9 mouse cellular contexts compared by ENCODE assay signal in genomic region chr2:9883803-9884532, GRCm38 (mm10). TPM values are rescaled to one million over a fixed set of nuclear protein-coding genes. Genes with fewer than 3 reads are reported as not detected.
DNase-seq lines count a peak whose midpoint lies in the region; ATAC-seq and TF ChIP-seq lines count a peak whose summit lies in the region.
"Had no signal": no experiment of that assay in that cellular context is flagged by ENCODE, and none has a peak within 500 bp of the region (broad histone marks: within the 10 kb centered on the region; RNA-seq: fewer than 3 reads in every experiment).

No protein-coding gene starts in this region.

- WGBS in kidney, adult 2 months, result 5% methylated on average over 27 of the region's 27 CpGs
- WGBS in hindbrain, embryonic 15.5 days, result 0% methylated on average over 27 of the region's 27 CpGs
- WGBS in midbrain, embryonic 13.5 days, result under 1% methylated on average over 27 of the region's 27 CpGs
- WGBS in forebrain, embryonic 16.5 days, result under 1% methylated on average over 27 of the region's 27 CpGs

- ATAC-seq in hindbrain, embryonic 15.5 days (ENCODE audit: low FRiP score, low read depth), result no peak
- no peak for ATAC-seq in midbrain, embryonic 13.5 days
- ATAC-seq in frontal cortex, adult (ENCODE audit: low TSS enrichment), result no peak
- ATAC-seq in forebrain, embryonic 16.5 days, result no peak
- ATAC-seq: forebrain, postnatal 0 days had no signal

- no peak overlapping the region for H3K9ac ChIP-seq in hindbrain, embryonic 15.5 days
- H3K9ac ChIP-seq in midbrain, embryonic 13.5 days (replicated peaks), result peak overlapping the region; percentile 71
- no peak overlapping the region for H3K9ac ChIP-seq in forebrain, embryonic 16.5 days (replicated peaks; ENCODE audit: low read depth, low read length)
- H3K9ac ChIP-seq: forebrain, postnatal 0 days had no signal

- H3K27me3 ChIP-seq in kidney, adult 2 months (replicated peaks; ENCODE audit: control insufficient read depth, insufficient read depth, low read length), result peaks cover 1% of the 10 kb centered on the region
- H3K27me3 ChIP-seq in hindbrain, embryonic 15.5 days, result peaks cover 55% of the 10 kb centered on the region
- H3K27me3 ChIP-seq in midbrain, embryonic 13.5 days, result peaks cover 95% of the 10 kb centered on the region
- peaks cover 61% of the 10 kb centered on the region for H3K27me3 ChIP-seq in forebrain, embryonic 16.5 days (replicated peaks; ENCODE audit: control insufficient read depth, insufficient read depth, low read length)

- H3K9me3 ChIP-seq in hindbrain, embryonic 15.5 days, result no peaks in the 10 kb centered on the region
- no peaks in the 10 kb centered on the region for H3K9me3 ChIP-seq in midbrain, embryonic 13.5 days
- H3K9me3 ChIP-seq in forebrain, embryonic 16.5 days (ENCODE audit: control insufficient read depth, low read length), result no peaks in the 10 kb centered on the region

- TF ChIP-seq POLR2A in kidney, adult 2 months (IDR thresholded peaks at IDR 0.05; ENCODE audit: low read depth, low read length), result no peak

- no peak for DNase-seq in kidney, adult 2 months
- DNase-seq in kidney, adult 8-10 months, result no peak
- no peak for DNase-seq in adipocyte (ENCODE audit: low spot score)

- H3K4me3 ChIP-seq in kidney, adult 2 months (ENCODE audit: insufficient read depth, low read depth, low read length), result peak overlapping the region; percentile 26
- H3K4me3 ChIP-seq in brown adipose tissue, adult 24 weeks (ENCODE audit: insufficient read depth, low read depth, low read length), result peak overlapping the region; percentile 43
- peak overlapping the region; percentile 28 for H3K4me3 ChIP-seq in hindbrain, embryonic 15.5 days
- peak overlapping the region; percentile 48 for H3K4me3 ChIP-seq in midbrain, embryonic 13.5 days (replicated peaks)
- no peak overlapping the region for H3K4me3 ChIP-seq in forebrain, embryonic 16.5 days (replicated peaks; ENCODE audit: low read length)

- peak overlapping the region; percentile 42; the same call in 1 of the 2 replicates for H3K27ac ChIP-seq in kidney, adult 2 months (ENCODE audit: insufficient read depth, low read depth, low read length)
- no peak overlapping the region for H3K27ac ChIP-seq in brown adipose tissue, adult 24 weeks (replicated peaks; ENCODE audit: low read depth, low read length)
- peak overlapping the region; percentile 27; the same call in 1 of the 2 replicates for H3K27ac ChIP-seq in hindbrain, embryonic 15.5 days (replicated peaks)
- H3K27ac ChIP-seq in midbrain, embryonic 13.5 days, result peak overlapping the region; percentile 88
- no peak overlapping the region for H3K27ac ChIP-seq in forebrain, embryonic 16.5 days (ENCODE audit: low read length)

- no peak for TF ChIP-seq CTCF in kidney, adult 2 months (conservative IDR thresholded peaks at IDR 0.05; ENCODE audit: insufficient read depth, insufficient read length, low read depth, low read length)

- H3K4me1 ChIP-seq in kidney, adult 2 months (ENCODE audit: control insufficient read depth, insufficient read depth, low read length), result no peaks in the 10 kb centered on the region
- H3K4me1 ChIP-seq in brown adipose tissue, adult 24 weeks (ENCODE audit: control insufficient read depth, insufficient read depth, insufficient read length, low read length), result no peaks in the 10 kb centered on the region
- H3K4me1 ChIP-seq in hindbrain, embryonic 15.5 days (replicated peaks), result peaks cover 24% of the 10 kb centered on the region
- H3K4me1 ChIP-seq in midbrain, embryonic 13.5 days (replicated peaks), result peaks cover 26% of the 10 kb centered on the region
- H3K4me1 ChIP-seq in forebrain, embryonic 16.5 days (replicated peaks; ENCODE audit: control insufficient read depth, insufficient read depth, low read length), result peaks cover 26% of the 10 kb centered on the region

- no peaks in the 10 kb centered on the region for H3K36me3 ChIP-seq in kidney, adult 2 months (ENCODE audit: control insufficient read depth, insufficient read depth, low read length)
- no peaks in the 10 kb centered on the region for H3K36me3 ChIP-seq in hindbrain, embryonic 15.5 days
- no peaks in the 10 kb centered on the region for H3K36me3 ChIP-seq in midbrain, embryonic 13.5 days
- no peaks in the 10 kb centered on the region for H3K36me3 ChIP-seq in forebrain, embryonic 16.5 days (ENCODE audit: control insufficient read depth, insufficient read depth)

- peak overlapping the region; percentile 49 for H3K4me2 ChIP-seq in hindbrain, embryonic 15.5 days
- H3K4me2 ChIP-seq in midbrain, embryonic 13.5 days (replicated peaks), result peak overlapping the region; percentile 68
- no peak overlapping the region for H3K4me2 ChIP-seq in forebrain, embryonic 16.5 days (ENCODE audit: low read length)

RNA-seq across cellular contexts. Expression of gene 4930412O13Rik, which starts 2.9 kb away (rescaled TPM):
- 0.39 and 1.4 TPM in 2 replicates for polyA plus RNA-seq in kidney, adult 2 months (2012; rRNA removed)
- polyA plus RNA-seq in brown adipose tissue, adult 24 weeks (2012; ENCODE audit: insufficient read depth, insufficient read length, missing spikeins), result not detected in 2 replicates
- polyA plus RNA-seq in hindbrain, embryonic 15.5 days (2015; fragmentation: Nextera tagmentation; extraction: Ambion mirVana), result 0.45 and 0.48 TPM in 2 replicates
- 1.7 and 3.9 TPM in 2 replicates for polyA plus RNA-seq in midbrain, embryonic 13.5 days (2015; fragmentation: Nextera tagmentation; extraction: Ambion mirVana)
- not detected in 2 replicates for polyA plus RNA-seq in forebrain, embryonic 16.5 days (2015; fragmentation: Nextera tagmentation; extraction: Ambion mirVana)
- polyA plus RNA-seq: forebrain, postnatal 0 days had no signal

RNA-seq across cellular contexts. Expression of gene 9230102O04Rik, which starts 5.4 kb away (rescaled TPM):
- polyA plus RNA-seq in kidney, adult 2 months (2012; rRNA removed), result 1.6 and 2.8 TPM in 2 replicates
- polyA plus RNA-seq in brown adipose tissue, adult 24 weeks (2012; ENCODE audit: insufficient read depth, insufficient read length, missing spikeins), result not detected in 2 replicates
- polyA plus RNA-seq in hindbrain, embryonic 15.5 days (2015; fragmentation: Nextera tagmentation; extraction: Ambion mirVana), result 0.69 and 1.2 TPM in 2 replicates
- 3.5 and 5.3 TPM in 2 replicates for polyA plus RNA-seq in midbrain, embryonic 13.5 days (2015; fragmentation: Nextera tagmentation; extraction: Ambion mirVana)
- polyA plus RNA-seq in forebrain, embryonic 16.5 days (2015; fragmentation: Nextera tagmentation; extraction: Ambion mirVana), result not detected in 2 replicates
- polyA plus RNA-seq: forebrain, postnatal 0 days had no signal

RNA-seq across cellular contexts. Expression of gene Gata3, which starts 5.9 kb away (rescaled TPM):
- 14.9 and 15.4 TPM in 2 replicates for polyA plus RNA-seq in kidney, adult 2 months (2012; rRNA removed)
- not detected in 2 replicates for polyA plus RNA-seq in brown adipose tissue, adult 24 weeks (2012; ENCODE audit: insufficient read depth, insufficient read length, missing spikeins)
- 28.8 and 32.3 TPM in 2 replicates for polyA plus RNA-seq in hindbrain, embryonic 15.5 days (2015; fragmentation: Nextera tagmentation; extraction: Ambion mirVana)
- polyA plus RNA-seq in midbrain, embryonic 13.5 days (2015; fragmentation: Nextera tagmentation; extraction: Ambion mirVana), result 94.8 and 119 TPM in 2 replicates
- polyA plus RNA-seq in forebrain, embryonic 16.5 days (2015; fragmentation: Nextera tagmentation; extraction: Ambion mirVana), result 0.42 and 2.2 TPM in 2 replicates

Comparison
In these comparisons a context has a peak if more than half of its experiments do, and no peak if none do; other contexts are left out.
1. H3K27ac ChIP-seq: peak in kidney, adult 2 months (single experiment), hindbrain, embryonic 15.5 days (single experiment) and midbrain, embryonic 13.5 days (single experiment); none in brown adipose tissue, adult 24 weeks (single experiment) and forebrain, embryonic 16.5 days (single experiment).